Mouse (Mus musculus) hindlimb bud, embryonic 11.5 days (tissue): ENCODE measurements around the gene Igsf3.
A peak's percentile ranks its signal among the peaks of the same experiment; 100 is the strongest.

Source experiments
- DNase-seq: peaks from one replicate; pipeline ENCODE4 v3.0.0-alpha.2; 2012; ENCODE audit warnings: low read depth, low spot score; ENCODE audit errors: extremely low spot score

Gene Igsf3

GRCm38 (mm10) chr3:101500393-101501051 lies 123.6 kb downstream of the Igsf3 start:
- no peak for DNase-seq

- DNase-seq = no peak
Observed at GRCm38 (mm10) chr3:101501611-101502010, 124.7 kb downstream of the Igsf3 start.

GRCm38 (mm10) chr3:101502086-101502760 lies 125.3 kb downstream of the Igsf3 start:
- DNase-seq = no peak

- DNase-seq = peak; percentile 71
Observed at GRCm38 (mm10) chr3:101506179-101506578, 129.3 kb downstream of the Igsf3 start.

GRCm38 (mm10) chr3:101506970-101507702 lies 130.3 kb downstream of the Igsf3 start:
- DNase-seq = no peak

- DNase-seq = no peak
Observed at GRCm38 (mm10) chr3:101507766-101508165, 130.9 kb downstream of the Igsf3 start.

GRCm38 (mm10) chr3:101509707-101510544 lies 133.0 kb downstream of the Igsf3 start:
- no peak for DNase-seq

GRCm38 (mm10) chr3:101510632-101511031 lies 133.7 kb downstream of the Igsf3 start:
- no peak for DNase-seq
